Mouse (Mus musculus) ovary, adult 18-20 months (tissue): ENCODE data around the gene Ptprj.

Experiments
- DNase-seq: peaks from one replicate; pipeline ENCODE4 v3.0.0; 2022; ENCODE audit warnings: low spot score, mixed read lengths

Gene Ptprj

DNA sequence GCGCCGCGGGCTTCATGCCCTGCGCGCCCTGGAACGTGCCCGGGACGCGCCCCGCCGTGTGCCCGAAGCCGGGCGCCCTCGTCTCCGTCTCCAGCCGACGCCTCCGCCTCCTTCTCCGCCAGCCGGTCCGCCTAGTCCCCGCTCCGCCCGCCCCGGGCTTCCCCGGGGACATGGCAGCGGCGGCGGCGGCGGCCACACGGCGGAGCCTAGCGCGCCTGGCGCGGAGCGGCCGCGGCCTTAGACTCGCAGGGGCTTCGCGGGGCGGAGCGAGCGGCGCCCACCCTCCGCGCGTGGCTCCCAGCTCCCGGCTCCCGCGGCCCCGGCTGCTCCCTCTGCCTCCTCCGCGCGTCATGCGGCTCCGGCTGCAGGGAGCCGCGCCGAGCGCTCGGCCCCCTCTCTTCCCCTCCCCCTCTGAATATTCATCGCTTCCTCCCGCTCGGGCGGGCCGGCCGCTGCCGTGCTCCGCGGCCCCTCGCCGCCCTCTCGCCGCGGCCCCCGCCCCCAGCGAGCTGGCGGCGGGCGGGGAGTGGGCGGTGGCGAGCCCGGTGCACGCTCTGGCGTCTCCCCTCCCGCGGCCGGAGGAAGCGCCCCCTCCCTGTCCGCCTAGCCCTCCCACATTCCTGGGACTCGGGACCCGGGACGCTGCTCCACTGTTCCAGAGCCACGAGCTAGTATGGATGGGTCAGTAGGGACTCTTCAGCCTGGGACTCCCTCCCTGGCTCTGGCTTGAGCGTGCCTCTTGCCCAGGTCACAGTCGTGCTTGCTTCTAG is at the start of gene Ptprj:
Gene Ptprj (minus strand): TSS at position 412 of the 770 bp plus-strand sequence.
- peak; percentile 54 for DNase-seq

DNA sequence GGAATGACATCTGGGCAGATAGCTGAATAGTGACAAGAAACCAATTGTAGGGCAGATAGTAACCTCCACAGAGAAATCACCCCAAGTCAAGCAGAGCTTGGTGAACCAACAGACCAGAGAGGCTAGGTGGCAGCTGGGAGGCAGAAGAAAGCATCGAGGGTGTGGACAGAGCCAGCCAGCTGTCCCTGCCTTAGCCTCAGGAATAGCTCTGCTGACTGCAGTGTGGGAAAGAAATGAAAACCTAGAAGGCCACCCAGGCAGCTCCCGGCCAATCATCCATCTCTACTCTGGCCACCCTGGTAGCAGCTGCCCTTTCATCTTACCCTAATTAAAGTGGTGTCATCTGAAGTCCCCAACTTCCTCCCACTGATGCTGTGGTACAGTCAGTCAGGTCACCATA is 49.1 kb upstream of the Ptprj start:
- no peak for DNase-seq

DNA sequence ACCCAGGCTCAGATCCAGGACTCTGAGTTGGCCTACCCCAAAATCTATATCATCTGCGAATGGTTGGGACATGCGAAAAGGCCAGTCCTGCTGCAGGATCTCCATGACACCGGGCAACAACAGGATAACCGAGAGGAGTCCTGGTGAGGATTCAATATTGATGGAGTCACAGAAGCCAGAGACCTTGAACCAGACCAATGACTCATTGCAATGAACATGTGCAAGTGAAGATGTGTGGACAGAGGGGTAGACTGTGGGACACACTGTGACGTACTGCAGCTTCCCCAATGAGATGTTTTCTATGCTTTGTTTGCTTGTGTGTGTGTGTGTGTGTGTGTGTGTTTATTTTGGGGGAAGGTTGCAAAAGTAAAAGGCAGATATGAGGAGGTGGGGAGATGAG is 47.8 kb upstream of the Ptprj start:
- DNase-seq, result no peak

DNA sequence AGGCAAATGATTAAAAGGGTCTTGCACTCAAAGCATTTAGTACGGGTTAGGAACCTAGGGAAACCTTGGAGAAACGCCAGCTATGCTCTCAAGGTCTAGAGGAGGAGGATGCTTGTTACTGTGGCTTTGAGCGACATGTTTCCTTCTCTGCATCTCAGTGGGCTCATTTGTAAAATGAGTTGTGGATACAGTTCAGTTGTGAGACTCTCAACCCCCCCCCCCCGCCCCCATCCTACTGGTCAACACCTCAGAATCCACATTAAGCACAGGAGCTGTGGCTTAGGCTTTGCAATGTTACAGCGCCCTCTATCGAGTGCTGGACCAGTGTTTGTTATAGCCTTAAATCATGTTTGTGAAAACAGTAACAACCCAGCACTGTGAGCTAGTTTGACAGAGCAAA is 44.5 kb upstream of the Ptprj start:
- no peak for DNase-seq

DNA sequence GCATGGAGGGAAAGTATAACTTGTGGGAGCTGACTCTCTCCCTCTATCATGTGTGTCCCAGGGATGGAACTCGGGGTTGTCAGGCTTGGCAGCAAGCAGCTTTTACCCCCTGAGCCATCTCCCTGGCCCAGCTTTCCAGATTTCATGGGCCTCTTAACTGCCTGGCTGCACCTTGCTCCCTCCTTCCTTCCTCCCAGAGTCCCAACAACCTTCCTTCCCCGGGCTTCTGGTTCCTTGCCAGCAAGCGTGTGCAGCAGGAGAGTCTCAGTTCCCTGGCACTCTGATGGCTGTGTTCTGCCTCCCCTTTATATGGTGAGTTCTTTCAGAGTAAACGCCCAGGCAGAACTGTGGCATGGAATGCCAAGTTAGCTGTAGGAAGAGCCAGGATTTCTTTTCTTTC is 43.9 kb upstream of the Ptprj start:
- DNase-seq, result no peak

DNA sequence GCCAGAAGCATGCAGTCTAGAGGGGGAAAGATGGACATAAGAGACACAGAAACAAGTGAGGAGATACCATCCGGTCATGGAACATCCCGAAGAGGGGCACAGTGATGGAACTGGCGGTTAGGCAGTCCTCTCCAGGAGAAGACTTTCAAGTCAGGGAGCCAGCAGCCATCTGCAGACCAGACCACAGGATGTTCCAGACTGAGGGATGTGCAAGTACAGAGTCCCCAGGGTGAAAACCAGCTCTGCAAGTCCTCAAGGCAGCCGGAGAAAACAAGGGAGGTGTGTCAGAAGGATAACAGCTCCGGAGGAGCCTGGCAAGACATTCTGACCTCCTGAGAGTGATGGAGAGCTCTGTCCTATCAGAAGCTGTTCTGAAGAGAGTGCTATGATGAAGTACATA is 40.4 kb upstream of the Ptprj start:
- DNase-seq, result no peak

DNA sequence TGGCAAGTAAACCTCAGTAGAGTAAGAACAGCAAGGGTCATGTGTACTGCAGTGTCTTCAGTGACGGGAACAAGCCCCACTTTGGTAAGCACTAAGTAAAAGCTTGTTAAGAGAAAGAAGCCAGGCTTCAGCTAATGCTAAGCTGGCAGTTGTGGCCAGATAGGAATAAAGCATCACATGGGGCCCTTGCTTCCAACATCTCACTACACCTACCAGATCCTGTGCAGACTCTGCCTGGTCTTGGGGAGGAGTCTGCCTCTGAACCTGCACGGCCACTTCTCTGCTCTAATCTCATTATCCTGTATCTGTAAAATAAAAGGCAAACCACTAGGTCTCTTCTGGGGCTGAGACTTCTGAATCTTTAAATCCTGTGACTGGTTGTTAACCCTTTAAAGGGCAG is 39.2 kb upstream of the Ptprj start:
- no peak for DNase-seq

DNA sequence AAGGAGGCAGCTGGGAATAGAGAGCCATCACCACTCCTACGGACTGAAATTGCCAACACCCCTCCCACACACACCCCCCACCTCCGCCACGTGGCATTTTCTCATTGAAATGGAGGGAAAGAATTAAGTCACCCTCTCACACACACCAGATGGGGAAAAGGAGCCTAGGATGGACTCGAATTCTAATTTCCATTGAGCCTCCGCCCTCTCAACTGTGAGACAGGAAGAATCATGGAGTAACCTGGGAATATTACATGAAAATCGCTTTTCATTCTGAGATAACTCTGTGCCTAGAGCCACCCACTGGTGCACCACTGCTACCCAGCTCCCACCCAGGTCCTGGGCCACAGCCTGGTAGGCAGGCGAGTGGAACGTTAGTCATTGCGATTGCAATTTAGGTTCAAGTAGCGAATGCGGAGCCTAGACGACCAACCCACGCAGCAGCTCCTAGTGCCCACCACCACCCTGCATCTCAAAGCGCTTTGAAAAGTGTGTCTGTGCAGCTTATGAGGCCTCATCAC is 34.3 kb upstream of the Ptprj start:
- no peak for DNase-seq

DNA sequence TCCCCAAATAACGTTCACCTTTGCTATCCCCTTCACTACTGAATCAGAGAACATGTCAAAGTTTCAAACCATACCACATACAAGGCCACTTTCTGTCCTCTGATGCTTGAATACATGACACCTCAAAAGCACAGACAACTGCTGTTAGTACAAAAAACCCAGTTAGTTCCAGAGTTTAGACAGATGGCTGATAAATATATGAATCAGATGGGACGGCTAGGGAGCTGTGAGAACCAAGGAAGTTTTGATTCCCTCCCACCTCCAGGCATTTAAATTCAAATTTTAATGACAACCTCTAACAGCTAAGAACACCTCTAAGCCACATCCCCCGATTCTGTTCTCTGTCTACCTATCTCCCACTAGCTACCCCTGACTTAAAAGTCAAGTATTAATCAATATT is 33.1 kb upstream of the Ptprj start:
- no peak for DNase-seq

DNA sequence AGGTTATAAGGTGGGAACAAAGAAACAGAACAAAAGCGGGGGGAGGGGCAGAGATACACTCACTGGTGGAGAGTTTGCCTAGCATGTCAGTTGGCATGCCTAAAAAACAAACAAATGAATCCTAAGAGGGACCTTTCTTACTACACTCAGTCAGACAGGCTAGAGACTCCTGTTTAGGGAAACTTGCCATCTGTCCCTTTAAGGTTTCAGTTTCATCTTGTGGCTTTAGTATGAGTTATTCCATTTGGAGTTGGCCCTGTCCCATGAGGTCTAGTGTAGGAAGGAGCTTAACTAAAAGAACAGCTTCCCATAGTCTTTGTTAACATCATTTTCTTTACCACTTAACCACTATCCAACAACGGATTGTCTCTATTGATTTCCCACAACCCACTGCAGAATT is 32.6 kb upstream of the Ptprj start:
- no peak for DNase-seq

DNA sequence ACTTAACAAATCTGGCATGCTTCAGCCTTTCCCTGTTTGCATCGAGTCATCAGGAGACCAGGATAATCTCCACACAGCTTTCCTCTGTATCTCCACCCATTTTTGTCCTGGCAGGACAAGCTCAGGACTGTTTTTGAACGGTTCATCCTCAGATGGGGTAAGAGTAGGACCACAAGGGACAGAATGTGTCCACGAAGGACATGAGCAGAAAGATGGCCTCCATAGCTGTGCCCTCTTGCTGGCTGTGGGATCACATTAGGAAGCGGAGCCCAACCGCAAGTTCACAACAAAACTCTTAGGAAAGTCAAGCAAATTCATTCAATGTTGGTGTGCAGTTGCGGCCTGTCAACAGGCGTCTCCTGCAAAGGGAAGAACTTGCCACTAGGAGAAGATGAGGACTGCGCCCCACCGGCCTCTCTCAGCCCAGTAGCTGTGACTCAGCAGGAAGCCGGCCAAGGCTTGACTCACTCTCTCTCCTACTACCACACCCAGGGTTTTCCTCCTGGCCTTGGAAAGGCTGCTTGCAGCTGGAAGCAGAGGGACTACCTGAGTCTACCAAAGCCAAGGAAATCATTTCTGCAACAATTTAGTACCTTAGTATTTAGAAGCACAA is 31.6 kb upstream of the Ptprj start:
- DNase-seq, result peak; percentile 64

DNA sequence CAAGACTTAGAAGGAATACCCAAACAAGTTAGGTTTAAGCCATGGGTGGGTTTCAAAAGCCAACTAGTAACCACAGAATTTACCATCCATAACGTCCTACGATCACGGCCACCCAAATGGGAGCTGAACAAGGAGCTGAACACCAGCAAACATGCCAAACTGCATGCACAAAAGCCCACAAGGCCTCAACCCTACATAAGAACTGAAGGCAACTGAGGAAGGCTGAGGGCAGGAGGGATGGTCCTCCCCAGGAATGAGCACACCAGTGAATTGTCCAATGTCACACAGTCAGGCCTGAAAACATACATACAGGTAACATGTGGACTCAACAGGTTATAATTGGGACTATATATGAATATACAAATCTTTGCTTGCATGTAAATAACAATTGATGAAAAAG is 20.6 kb upstream of the Ptprj start:
- DNase-seq, result no peak

DNA sequence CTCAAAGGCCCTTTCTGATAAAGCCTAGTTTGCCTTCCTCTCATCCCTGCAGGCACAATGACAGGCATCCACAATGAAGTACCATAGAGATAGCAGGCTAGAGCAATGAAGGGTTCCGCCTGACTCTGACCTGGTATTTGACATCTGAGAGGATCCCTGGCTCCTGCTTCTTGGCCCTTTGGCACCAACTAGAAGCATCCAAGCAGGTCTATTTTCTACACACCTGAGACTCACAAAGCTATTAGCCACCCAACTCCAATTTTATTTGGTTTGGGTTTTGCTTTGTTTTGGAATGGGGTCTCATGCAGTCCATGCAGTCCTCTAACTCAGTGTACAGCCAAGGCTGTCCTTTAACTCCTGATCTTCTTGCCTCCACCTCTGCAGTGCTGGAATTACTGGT is 7.7 kb upstream of the Ptprj start:
- no peak for DNase-seq

DNA sequence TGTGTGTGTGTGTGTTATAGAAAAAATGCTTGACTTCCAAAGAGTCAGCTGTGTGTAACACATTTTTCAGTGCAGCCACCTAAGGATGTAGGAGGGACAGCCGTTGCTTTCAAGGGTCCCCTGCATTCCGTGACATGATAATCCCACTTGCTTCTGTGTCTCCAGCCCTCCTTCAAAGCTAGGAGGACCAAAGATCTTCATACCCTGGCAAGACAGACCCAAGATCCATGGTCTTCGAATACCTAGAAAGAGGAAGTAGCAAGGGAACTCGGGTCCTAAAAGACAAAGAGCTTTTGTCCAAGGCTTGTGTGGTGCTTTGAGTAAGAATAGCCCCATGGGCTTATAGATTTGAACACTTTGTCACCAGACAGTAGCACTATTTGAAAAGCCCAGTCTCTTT is 4.1 kb upstream of the Ptprj start:
- no peak for DNase-seq

DNA sequence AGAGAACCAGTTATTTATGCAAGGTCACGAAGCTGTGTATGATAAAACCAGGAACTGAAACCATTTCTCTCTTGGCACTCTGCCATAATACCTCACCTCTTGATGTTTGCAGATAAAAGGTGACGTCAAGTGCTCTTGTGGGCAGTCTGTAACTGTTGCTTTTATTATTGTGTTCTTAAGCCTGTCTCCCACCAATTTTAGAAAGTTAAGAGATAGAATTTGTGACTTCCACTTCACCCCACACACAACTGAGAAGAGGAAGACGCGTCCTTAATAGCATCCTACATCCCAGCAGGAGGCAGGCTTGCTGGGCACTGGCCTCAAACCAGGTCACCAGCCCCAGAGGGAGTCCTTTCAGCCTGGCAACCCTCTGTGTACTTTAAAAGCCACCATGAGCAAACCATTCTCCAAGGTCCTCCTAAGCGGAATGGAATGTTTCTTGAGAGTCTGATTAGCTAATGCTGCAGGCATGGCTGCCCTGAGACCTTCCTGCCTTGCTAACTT is 3.2 kb upstream of the Ptprj start:
- no peak for DNase-seq

DNA sequence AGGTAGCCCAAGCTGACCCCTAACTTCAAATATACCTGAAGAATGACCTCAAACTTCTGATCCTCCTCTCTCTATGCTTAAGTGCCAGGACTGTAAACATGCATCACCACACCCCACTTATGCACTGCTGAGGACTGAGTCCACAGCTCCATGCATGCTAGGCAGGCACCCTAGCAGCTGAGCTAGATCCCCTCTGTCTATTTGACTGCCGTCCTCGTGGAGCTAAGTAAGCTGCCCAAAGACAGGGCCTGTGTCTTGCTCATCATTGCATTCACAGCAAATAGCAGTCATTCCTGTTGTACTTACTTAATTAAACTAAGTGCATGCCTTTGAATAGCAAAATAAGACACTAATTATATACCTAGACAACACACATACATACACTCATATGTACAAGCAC is 2.4 kb upstream of the Ptprj start:
- DNase-seq, result no peak

DNA sequence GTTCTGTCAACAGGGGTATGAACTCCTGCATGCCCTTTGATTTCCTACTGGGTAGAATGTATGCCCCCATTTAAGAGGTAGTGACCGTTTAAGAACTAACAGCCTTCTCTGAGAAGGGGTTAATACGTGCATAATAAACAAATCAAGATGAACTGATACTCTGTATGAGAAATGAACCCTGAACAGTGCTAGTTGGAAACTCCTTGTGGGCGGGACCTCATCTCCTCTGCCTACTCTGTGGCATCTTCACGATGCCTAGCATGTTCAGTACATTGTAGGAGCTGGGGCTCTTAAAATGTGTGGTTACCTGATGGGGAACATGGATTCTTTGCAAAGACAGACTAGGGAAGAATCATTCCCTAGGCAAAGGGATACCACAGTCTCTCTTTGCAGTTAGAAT is 1.9 kb upstream of the Ptprj start:
- no peak for DNase-seq

DNA sequence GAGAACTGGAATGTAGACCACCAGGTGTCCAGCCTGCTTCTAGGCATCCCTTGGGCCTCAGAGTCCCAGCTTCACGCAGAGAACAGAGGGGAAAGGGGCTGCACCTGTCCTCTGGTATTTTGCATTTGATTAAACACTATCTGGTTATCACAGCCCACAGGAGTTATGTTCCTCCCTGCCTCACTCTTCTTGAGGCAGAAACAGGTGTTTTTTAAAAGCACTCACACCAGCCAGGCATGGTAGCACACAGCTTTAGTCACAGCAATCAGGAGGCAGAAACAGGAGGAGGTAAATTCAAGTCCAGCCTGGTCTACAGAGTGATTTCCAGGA is 1.3 kb upstream of the Ptprj start:
- DNase-seq, result no peak

DNA sequence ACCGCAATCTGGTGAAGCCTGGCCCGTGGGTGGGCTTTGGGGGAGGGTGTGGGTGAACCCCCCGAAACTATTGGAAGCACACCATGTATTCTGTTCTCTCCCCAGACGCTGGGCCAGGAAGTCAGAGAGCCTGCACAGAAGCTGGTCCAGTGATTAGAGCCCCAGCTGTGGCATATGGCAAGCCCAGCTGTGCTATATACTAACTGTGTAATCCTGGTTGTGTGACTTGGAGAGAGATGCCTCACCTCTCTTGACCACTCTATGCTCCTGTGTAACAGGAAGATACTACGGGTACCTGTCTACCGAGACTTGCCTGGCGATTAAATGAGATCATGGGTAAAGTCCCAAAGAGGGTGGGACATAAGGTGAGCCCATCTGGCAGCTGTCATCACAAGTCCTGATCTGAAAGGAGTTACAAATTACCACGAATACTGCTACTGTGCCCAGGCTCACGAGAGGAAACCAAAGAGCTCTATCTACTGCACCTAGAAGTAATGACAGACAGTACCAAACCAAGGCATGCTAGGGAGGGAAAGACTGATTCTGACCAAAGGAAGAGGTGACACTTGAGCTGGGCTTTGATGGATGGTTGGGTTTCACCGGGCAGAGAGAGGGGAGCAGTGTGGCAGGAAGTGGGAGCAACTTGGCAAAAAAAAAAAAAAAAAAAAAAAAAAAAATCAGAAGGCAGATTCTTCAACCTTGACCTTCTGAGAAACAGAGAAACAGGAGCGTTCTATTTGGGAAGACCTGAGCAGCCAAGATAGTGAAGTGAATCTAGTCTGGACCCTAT is 754 bp upstream of the Ptprj start:
- no peak for DNase-seq

DNA sequence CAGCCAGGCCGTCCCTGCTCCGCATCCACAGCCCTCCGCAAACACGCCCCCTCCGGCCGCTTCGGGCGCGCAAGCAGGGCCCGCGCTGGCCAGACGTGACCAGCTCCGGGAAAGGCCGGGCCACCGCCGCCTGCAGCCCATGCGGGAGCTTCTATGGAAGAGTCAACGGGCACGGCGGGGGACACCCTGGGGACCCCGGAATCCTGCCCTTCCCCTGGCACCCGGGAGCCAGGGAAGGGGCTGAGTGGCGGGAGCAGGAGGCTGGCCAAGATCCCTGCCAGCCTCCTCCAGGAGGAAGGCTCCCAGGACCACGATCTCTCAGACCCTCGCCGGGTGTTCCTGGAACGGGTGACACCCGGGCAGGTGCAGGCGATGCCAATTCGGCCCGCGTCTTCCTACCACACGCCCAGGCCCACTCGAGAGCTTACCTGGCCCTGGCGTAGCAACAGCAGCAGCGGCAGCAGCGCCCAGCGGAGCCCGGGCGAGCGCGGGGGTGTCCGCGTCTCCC is 665 bp downstream of the Ptprj start:
- peak; percentile 21 for DNase-seq

DNA sequence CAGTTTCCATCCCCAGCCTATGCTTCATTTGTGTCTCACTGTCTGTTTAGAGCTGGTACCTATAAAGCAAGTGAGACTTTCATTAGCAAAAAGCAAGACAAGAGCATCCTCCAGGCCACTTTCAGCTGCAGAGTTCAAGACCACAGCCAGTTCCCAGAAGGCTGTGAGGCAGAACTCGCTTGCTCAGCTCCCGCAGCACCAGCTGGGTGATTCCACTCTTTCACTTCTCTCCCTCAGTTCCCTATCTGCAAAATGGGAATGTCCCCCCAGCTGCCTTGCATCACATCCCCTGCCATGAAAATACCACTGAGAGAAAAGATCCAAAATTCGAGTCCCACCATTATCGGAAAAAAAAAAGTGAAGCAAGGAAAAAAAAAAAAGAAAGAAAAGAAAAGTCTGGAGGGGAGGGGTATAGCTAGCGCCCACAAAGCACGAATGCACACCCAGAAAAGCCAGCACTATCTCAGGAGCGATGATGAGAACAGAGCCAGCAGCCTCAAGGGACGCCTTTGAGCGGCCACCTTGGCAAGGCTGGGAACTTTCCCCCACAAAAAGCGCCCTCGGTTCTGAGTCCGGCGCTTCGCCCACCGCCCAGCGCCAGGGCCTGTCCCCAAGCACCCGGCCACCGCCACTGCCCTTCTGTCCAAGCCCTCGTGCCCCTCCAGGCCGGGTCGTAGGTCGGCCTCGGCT is 1.3 kb downstream of the Ptprj start:
- DNase-seq, result no peak
